Mouse (Mus musculus): ENCODE measurements around the gene Ptprcap. TPM values are rescaled to one million over a fixed set of nuclear protein-coding genes. Genes with fewer than 3 reads are reported as not detected.

Ptprcap gene
- polyA plus RNA-seq, 1 experiment from 2014 or later = not detected

- peaks cover 35% of the 10 kb centered on the region for H3K27me3 ChIP-seq (ENCODE audit: low read depth, poor library complexity, severe bottlenecking)
- no peaks in the 10 kb centered on the region for H3K9me3 ChIP-seq (replicated peaks)
- H3K4me1 ChIP-seq = peaks cover 34% of the 10 kb centered on the region
- DNase-seq (ENCODE audit: low spot score) = peak; percentile 96
- WGBS = under 1% methylated on average over 34 of the region's 34 CpGs
- H3K36me3 ChIP-seq = peaks cover 42% of the 10 kb centered on the region
- H3K27ac ChIP-seq (replicated peaks) = peak within 1 kb of the TSS; percentile 87
- peak within 1 kb of the TSS; percentile 65 for H3K4me3 ChIP-seq
These were observed 48.0 kb downstream of the Ptprcap start, which contains the start of gene Rad9a for GRCm38 (mm10) chr19:4201291-4201909. Gene Rad9a (minus strand): TSS chr19:4201662.

GRCm38 (mm10) chr19:4202149-4202548 lies 48.7 kb downstream of the Ptprcap start:
- Histone ChIP-seq H3K9me3 (replicated peaks) (no peaks in the 10 kb centered on the region), H3K4me3 (peak overlapping the region; percentile 65), H3K36me3 (peaks cover 35% of the 10 kb centered on the region), H3K4me1 (peaks cover 30% of the 10 kb centered on the region), H3K27me3 (ENCODE audit: low read depth, poor library complexity, severe bottlenecking) (peaks cover 40% of the 10 kb centered on the region), H3K27ac (replicated peaks) (peak overlapping the region; percentile 87)
- WGBS = 39% methylated on average over 7 of the region's 7 CpGs
- no peak for DNase-seq (ENCODE audit: low spot score)

DNA sequence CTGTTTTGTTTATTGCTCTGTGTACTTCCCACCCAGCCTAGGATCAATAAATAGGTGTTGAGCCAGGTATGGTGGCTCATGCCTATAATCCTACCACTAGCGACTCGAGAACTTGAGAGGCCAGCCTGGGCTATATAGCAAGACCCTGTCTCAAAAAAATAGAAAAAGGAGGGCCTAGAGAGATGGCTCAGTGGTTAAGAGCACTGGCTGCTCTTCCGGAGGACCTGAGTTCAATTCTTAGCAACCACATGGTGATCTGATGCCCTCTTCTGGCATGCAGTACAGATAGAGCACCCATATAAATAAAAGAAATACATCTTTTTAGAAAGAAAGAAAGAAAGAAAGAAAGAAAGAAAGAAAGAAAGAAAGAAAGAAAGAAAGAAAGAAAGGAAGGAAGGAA lies 49.7 kb downstream of the Ptprcap start:
- no peak for DNase-seq (ENCODE audit: low spot score)
- Histone ChIP-seq H3K36me3 (peaks cover 25% of the 10 kb centered on the region), H3K4me3 (no peak overlapping the region), H3K27ac (replicated peaks) (no peak overlapping the region), H3K9me3 (replicated peaks) (no peaks in the 10 kb centered on the region), H3K4me1 (peaks cover 30% of the 10 kb centered on the region), H3K27me3 (ENCODE audit: low read depth, poor library complexity, severe bottlenecking) (peaks cover 43% of the 10 kb centered on the region)
- WGBS = 70% methylated on average over 3 of the region's 3 CpGs

DNA sequence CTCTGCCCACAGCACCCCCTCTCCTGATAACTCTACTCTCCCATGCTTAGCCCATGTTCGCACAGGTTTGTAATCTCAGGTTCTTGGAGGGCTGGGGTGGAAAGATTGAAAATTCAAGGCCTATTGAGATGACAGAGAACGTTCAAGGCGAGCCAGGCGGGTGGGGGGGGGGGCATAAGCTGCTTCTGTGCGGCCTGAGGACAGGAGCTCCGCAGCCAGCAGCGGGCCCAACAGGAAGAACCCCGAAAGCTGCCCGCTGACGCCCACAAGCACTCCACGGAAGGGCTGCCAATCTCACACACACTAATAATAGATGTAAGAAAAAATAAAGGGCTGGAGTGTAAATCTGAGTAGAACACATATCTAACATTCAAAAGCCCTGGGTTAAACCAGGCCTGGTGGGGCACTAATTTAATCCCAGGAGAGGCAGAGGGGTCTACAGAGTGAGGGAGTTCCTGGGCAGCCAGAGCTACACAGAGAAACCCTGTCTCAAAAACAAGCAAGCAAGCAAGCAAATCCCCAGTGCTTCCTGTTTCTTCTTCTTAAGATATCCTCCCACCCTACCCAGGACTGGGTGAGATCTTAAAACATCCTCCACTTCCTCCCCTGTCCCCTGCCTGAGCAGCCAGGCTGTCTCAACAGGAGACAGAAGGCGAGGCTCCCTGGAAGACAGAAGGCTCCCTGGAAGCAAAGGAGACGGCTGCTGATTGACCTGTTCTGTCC lies 50.4 kb downstream of the Ptprcap start:
- Histone ChIP-seq H3K27ac (replicated peaks) (no peak overlapping the region), H3K9me3 (replicated peaks) (no peaks in the 10 kb centered on the region), H3K27me3 (ENCODE audit: low read depth, poor library complexity, severe bottlenecking) (peaks cover 49% of the 10 kb centered on the region), H3K4me3 (no peak overlapping the region), H3K4me1 (peaks cover 30% of the 10 kb centered on the region), H3K36me3 (peaks cover 18% of the 10 kb centered on the region)
- 62% methylated on average over 13 of the region's 13 CpGs for WGBS
- DNase-seq (ENCODE audit: low spot score) = no peak

DNA sequence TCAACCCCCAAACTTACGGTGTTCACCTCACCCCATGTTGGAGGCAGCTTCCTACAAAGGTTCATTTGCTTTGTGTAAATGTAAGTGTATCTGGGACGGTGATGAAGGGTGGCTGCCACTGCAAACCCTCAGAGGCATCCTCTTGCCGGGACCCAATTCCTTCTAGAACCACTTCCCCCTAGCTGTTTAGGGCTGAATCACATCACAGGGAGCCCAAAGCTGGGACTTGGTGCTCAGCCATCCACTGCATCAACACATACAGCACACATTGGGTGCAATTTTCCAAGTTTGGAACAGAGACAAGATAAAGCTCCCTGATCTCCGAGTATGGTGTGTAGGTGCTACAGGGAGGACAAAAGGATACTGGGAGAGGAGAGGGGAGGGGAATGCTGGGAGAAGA lies 51.5 kb downstream of the Ptprcap start:
- 76% methylated on average over 3 of the region's 4 CpGs for WGBS
- no peak overlapping the region for H3K4me3 ChIP-seq

More for the DNA sequence above, 51.5 kb downstream of the Ptprcap start:
- Histone ChIP-seq H3K36me3 (peaks cover 7% of the 10 kb centered on the region), H3K27ac (replicated peaks) (no peak overlapping the region), H3K27me3 (ENCODE audit: low read depth, poor library complexity, severe bottlenecking) (peaks cover 58% of the 10 kb centered on the region), H3K9me3 (replicated peaks) (no peaks in the 10 kb centered on the region), H3K4me1 (peaks cover 28% of the 10 kb centered on the region)
- no peak for DNase-seq (ENCODE audit: low spot score)

Other genes with a start within 250 kb of the Ptprcap start
- 17.0 and 17.6 TPM in 2 replicates for gene Tcirg1, start 246.5 kb upstream of the Ptprcap start, polyA plus RNA-seq (2016; fragmentation: Nextera tagmentation; extraction: Ambion mirVana)
- gene Ndufs8, start 240.8 kb upstream of the Ptprcap start, polyA plus RNA-seq (2016; fragmentation: Nextera tagmentation; extraction: Ambion mirVana) = 251 and 262 TPM in 2 replicates
- 0.73 TPM in 2 replicates for gene Aldh3b1, start 223.8 kb upstream of the Ptprcap start, polyA plus RNA-seq (2016; fragmentation: Nextera tagmentation; extraction: Ambion mirVana)
- gene Unc93b1, start 218.4 kb upstream of the Ptprcap start, polyA plus RNA-seq (2016; fragmentation: Nextera tagmentation; extraction: Ambion mirVana) = 5.1 and 8.0 TPM in 2 replicates
- not detected in 2 replicates for gene Aldh3b3, start 195.0 kb upstream of the Ptprcap start, polyA plus RNA-seq (2016; fragmentation: Nextera tagmentation; extraction: Ambion mirVana)
- 0.21 and 0.35 TPM in 2 replicates for gene Aldh3b2, start 181.3 kb upstream of the Ptprcap start, polyA plus RNA-seq (2016; fragmentation: Nextera tagmentation; extraction: Ambion mirVana)
- gene Acy3, start 167.0 kb upstream of the Ptprcap start, polyA plus RNA-seq (2016; fragmentation: Nextera tagmentation; extraction: Ambion mirVana) = 1.1 and 2.0 TPM in 2 replicates
- not detected in 2 replicates for gene Tbx10, start 160.9 kb upstream of the Ptprcap start, polyA plus RNA-seq (2016; fragmentation: Nextera tagmentation; extraction: Ambion mirVana)
- 20.2 and 21.5 TPM in 2 replicates for gene Nudt8, start 153.0 kb upstream of the Ptprcap start, polyA plus RNA-seq (2016; fragmentation: Nextera tagmentation; extraction: Ambion mirVana)
- gene Gm49405, start 153.0 kb upstream of the Ptprcap start, polyA plus RNA-seq (2016; fragmentation: Nextera tagmentation; extraction: Ambion mirVana) = 2.4 and 2.8 TPM in 2 replicates
- gene Doc2g, start 150.3 kb upstream of the Ptprcap start, polyA plus RNA-seq (2016; fragmentation: Nextera tagmentation; extraction: Ambion mirVana) = 2.2 and 3.5 TPM in 2 replicates
- gene Ndufv1, start 140.8 kb upstream of the Ptprcap start, polyA plus RNA-seq (2016; fragmentation: Nextera tagmentation; extraction: Ambion mirVana) = 188 and 207 TPM in 2 replicates
- gene Gstp1, start 115.6 kb upstream of the Ptprcap start, polyA plus RNA-seq (2016; fragmentation: Nextera tagmentation; extraction: Ambion mirVana) = 400 and 417 TPM in 2 replicates
- gene Gstp2, start 107.6 kb upstream of the Ptprcap start, polyA plus RNA-seq (2016; fragmentation: Nextera tagmentation; extraction: Ambion mirVana) = 1.0 and 2.8 TPM in 2 replicates
- gene Gstp3, start 94.0 kb upstream of the Ptprcap start, polyA plus RNA-seq (2016; fragmentation: Nextera tagmentation; extraction: Ambion mirVana) = 0.23 TPM in 1 of 2 replicates, not detected in the other
- not detected in 2 replicates for gene Cabp2, start 72.0 kb upstream of the Ptprcap start, polyA plus RNA-seq (2016; fragmentation: Nextera tagmentation; extraction: Ambion mirVana)
- gene Cdk2ap2, start 56.4 kb upstream of the Ptprcap start, polyA plus RNA-seq (2016; fragmentation: Nextera tagmentation; extraction: Ambion mirVana) = 76.2 and 82.5 TPM in 2 replicates
- 12.8 and 15.1 TPM in 2 replicates for gene Pitpnm1, start 53.6 kb upstream of the Ptprcap start, polyA plus RNA-seq (2016; fragmentation: Nextera tagmentation; extraction: Ambion mirVana)
- 60.6 and 61.7 TPM in 2 replicates for gene Aip, start 27.7 kb upstream of the Ptprcap start, polyA plus RNA-seq (2016; fragmentation: Nextera tagmentation; extraction: Ambion mirVana)
- gene Gpr152, start 13.8 kb upstream of the Ptprcap start, polyA plus RNA-seq (2016; fragmentation: Nextera tagmentation; extraction: Ambion mirVana) = not detected in 2 replicates
- gene Cabp4, start 9.6 kb upstream of the Ptprcap start, polyA plus RNA-seq (2016; fragmentation: Nextera tagmentation; extraction: Ambion mirVana) = not detected in 2 replicates
- gene Coro1b, start 5.0 kb upstream of the Ptprcap start, polyA plus RNA-seq (2016; fragmentation: Nextera tagmentation; extraction: Ambion mirVana) = 133 and 138 TPM in 2 replicates
- 58.8 and 71.4 TPM in 2 replicates for gene Rps6kb2, start 9.8 kb downstream of the Ptprcap start, polyA plus RNA-seq (2016; fragmentation: Nextera tagmentation; extraction: Ambion mirVana)
- 2.8 and 4.1 TPM in 2 replicates for gene Carns1, start 21.9 kb downstream of the Ptprcap start, polyA plus RNA-seq (2016; fragmentation: Nextera tagmentation; extraction: Ambion mirVana)
- gene Tbc1d10c, start 37.7 kb downstream of the Ptprcap start, polyA plus RNA-seq (2016; fragmentation: Nextera tagmentation; extraction: Ambion mirVana) = 0.85 and 1.2 TPM in 2 replicates
- 1,003 and 1,059 TPM in 2 replicates for gene Ppp1ca, start 38.5 kb downstream of the Ptprcap start, polyA plus RNA-seq (2016; fragmentation: Nextera tagmentation; extraction: Ambion mirVana)
- gene Rad9a, start 48.1 kb downstream of the Ptprcap start, polyA plus RNA-seq (2016; fragmentation: Nextera tagmentation; extraction: Ambion mirVana) = 58.9 and 60.3 TPM in 2 replicates
- 0.65 and 0.74 TPM in 2 replicates for gene Clcf1, start 60.6 kb downstream of the Ptprcap start, polyA plus RNA-seq (2016; fragmentation: Nextera tagmentation; extraction: Ambion mirVana)
- gene AC109138.7, start 60.8 kb downstream of the Ptprcap start, polyA plus RNA-seq (2016; fragmentation: Nextera tagmentation; extraction: Ambion mirVana) = not detected in 2 replicates
- gene Pold4, start 78.3 kb downstream of the Ptprcap start, polyA plus RNA-seq (2016; fragmentation: Nextera tagmentation; extraction: Ambion mirVana) = 12.2 and 15.6 TPM in 2 replicates
- gene Ssh3, start 115.6 kb downstream of the Ptprcap start, polyA plus RNA-seq (2016; fragmentation: Nextera tagmentation; extraction: Ambion mirVana) = 3.2 and 3.6 TPM in 2 replicates
- 11.7 and 12.6 TPM in 2 replicates for gene Ankrd13d, start 129.5 kb downstream of the Ptprcap start, polyA plus RNA-seq (2016; fragmentation: Nextera tagmentation; extraction: Ambion mirVana)
- 12.2 and 14.2 TPM in 2 replicates for gene Grk2, start 152.6 kb downstream of the Ptprcap start, polyA plus RNA-seq (2016; fragmentation: Nextera tagmentation; extraction: Ambion mirVana)
- 47.7 and 50.4 TPM in 2 replicates for gene Kdm2a, start 244.7 kb downstream of the Ptprcap start, polyA plus RNA-seq (2016; fragmentation: Nextera tagmentation; extraction: Ambion mirVana)

All from midbrain, embryonic 10.5 days (tissue).